Mouse (Mus musculus): ENCODE measurements around the gene Clip2.

The Clip2 gene

DNA sequence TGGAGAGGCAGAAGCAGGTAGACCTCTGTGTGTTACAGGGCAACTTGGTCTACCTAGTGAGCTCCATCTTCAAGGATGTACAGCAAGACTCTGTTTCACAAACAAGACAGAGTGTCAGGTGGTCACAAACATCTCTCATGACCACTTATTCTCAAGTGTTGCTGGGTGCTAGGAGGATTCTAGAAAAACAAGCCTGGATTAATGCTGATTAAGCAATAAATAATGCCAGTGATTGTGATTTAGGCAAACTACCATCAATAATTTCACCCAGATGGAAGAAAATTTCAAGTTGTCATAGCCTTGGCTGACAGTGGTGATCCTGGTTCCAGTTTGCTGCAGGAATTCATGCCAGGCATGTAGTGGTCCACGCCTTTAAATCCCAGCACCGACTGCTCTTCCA, 12.0 kb upstream of the Clip2 start:
- no peak for DNase-seq

DNA sequence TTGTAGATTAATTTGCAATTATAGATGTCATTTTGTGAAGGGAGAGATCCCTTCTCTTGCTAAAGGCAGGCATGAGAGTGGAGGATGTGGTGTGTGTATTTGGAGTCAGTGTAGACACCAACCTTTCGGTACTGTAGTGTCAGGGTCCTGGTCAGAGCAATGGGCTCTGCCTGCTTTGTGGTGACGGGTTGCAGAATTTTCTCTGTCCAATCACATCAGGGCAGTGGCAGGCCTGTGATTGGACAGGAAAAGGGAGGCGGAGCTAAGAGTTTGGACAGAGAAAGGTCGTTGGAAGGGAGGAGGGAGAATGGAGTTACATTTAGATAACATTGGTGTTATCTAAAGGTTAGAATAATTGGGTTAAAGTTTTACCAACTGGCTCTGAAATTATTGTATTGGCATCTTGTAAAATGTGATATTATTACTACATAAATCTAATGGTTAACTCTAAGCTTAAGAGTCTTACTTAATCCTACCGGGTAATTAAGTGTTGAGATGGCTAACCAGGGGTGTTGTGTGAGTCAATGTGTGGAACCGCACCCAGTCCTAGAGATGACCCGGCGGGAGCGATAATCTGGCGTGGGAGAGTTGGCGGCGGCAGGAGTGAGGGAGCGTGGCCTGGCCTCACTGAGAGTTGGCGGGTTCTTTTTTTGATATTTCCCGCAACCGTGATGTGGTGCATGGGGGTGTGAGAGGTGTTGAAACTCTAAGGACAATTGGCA, 8.4 kb upstream of the Clip2 start:
- no peak for DNase-seq

DNA sequence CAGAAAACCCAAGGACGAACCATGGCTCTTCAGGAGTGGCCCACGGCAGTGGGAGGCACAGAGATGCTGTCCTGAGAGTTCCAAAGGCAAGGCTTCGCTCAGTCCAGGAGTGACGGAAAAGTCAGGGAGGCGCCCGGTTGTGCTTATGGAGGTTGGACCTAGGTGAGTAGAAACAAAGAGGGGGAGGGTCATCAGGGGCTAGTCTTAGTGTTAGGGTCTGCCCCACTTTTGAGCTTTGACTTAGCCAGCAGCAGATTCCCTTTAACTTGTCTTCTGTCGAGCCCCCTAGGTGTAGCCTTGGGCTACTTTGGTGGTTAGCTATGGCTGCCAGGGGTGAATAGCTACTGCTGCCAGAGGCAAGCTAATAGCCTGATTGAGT, 7.8 kb upstream of the Clip2 start, which contains the start of gene Syna:
Gene Syna, minus strand, starts transcription at position 101 of the 379 bp plus-strand sequence.
- DNase-seq: no peak

GRCm38 (mm10) chr5:134555463-134556164, 3.4 kb upstream of the Clip2 start:
- DNase-seq: peak; percentile 85

DNA sequence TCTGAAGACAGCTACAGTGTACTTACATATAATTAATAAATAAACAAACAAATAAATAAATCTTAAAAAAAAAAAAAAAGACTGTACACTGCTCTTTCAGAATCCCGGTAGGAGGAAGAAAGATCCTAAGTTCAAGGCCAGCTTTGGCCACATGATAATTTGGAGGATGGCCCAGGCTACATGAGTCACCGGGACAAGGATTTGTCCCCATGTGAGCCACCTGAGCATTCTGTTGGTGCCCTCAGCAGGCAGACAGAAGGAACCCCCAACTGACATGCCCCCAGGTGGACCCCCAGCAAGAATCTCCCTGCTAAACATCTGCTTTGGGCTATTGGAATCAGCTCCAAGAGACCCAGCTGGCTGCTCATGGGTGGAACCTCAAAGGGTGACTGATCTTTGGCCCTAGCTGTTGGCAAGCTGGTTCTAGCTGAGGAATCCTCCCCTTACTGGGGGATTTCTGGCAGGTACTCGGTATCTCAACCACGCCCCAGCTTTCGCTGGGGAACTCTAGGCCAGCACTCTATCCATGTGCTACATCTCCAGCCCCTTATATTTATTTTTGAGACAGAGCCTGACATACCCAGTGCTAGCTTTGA, 1.8 kb upstream of the Clip2 start:
- DNase-seq: peak; percentile 30

GRCm38 (mm10) chr5:134551233-134552109, 763 bp downstream of the Clip2 start:
- DNase-seq: peak; percentile 49

DNA sequence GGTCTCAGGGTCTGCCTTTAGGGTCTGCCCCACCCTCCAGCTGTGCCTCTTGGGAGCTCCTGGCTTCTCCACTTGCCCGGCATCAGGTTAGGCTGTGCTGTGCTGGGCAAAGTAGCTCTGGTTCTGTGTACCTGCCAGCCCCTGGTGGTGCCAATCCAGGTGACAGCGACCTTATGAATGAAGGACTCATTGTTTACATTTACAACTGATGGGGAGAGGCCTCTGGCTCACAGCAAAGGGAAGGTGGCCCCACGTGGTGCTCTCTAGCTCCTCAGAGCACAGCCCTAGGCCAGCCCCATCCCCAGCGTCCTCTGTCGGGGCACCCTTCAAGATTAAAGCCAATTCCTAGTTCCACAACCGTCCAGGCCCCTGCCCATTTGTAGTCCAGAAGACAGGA, 1.4 kb downstream of the Clip2 start:
- peak; percentile 45 for DNase-seq

DNA sequence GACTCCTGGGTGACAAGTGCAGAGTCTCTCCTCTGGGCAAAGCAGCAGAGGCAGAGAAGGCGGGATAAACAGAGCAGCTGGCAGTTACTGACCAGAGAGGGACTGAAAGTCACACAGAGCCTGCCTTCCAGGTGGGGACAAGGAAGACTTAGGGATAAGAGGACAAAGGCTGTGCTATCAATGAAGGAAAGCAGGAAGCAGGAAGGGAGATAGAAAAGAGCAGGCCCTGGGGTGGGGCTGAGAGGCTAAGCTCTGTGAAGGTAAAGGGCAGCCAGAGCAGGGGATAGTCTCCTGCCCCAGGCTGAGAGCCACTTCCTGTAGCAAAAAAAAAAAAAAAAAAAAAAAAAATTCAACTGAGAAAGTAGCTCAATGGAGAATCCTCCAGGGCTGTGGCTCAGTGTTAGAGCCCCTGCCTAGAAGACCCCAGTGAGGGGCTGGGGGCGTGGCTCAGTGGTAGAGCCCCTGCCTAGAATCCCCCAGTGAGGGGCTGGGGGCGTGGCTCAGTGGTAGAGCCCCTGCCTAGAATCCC, 2.5 kb downstream of the Clip2 start:
- no peak for DNase-seq

GRCm38 (mm10) chr5:134548306-134548705, 3.9 kb downstream of the Clip2 start:
- peak; percentile 74 for DNase-seq

DNA sequence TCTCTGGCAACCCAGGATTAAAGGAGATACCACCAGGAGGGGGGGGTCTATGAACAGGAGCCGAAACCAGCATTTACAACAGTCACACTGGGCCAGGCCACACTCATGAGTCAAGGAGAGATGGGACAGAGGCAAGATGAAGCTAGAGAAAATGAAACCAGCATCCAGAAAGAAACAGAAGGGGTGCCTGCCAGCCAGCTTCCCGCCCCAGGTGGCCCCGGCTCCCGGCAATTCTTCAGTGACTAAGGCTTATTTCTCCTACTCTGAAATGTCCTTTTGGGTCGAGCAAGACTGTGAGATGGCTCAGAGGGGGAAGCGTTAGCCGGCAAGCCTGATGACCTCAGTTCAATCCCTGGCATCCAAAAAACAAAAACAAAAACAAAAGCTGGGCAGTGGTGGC, 5.4 kb downstream of the Clip2 start:
- no peak for DNase-seq

- no peak for DNase-seq
These were observed 7.0 kb downstream of the Clip2 start for GRCm38 (mm10) chr5:134545242-134545629.

GRCm38 (mm10) chr5:134544516-134545241, 7.6 kb downstream of the Clip2 start:
- DNase-seq: no peak

GRCm38 (mm10) chr5:134541640-134542039, 10.6 kb downstream of the Clip2 start:
- peak; percentile 85 for DNase-seq

- peak; percentile 37 for DNase-seq
These were observed 11.4 kb downstream of the Clip2 start for GRCm38 (mm10) chr5:134540881-134541280.

GRCm38 (mm10) chr5:134539891-134540290, 12.3 kb downstream of the Clip2 start:
- peak; percentile 42 for DNase-seq

- DNase-seq: no peak
These were observed 16.2 kb downstream of the Clip2 start for GRCm38 (mm10) chr5:134536036-134536435.

GRCm38 (mm10) chr5:134532417-134532816, 19.8 kb downstream of the Clip2 start:
- no peak for DNase-seq

DNA sequence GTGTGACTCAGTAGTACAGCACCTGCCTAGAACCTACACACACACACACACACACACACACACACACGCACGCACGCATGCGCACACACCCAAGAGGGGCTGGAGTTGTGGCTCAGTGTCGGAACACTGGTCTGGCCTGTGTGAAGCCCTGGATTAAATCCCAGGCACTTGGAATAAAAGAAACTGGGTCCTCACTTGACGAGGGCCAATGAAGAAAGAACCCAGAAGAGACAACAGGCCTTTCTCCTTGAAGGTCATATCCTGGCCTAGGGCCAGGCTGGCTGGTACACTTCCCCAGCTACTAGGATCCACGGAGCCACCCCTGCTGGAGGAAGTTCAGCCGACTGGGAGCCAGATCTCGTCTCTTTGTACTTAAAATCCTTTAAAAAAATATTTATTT, 20.6 kb downstream of the Clip2 start:
- DNase-seq: no peak

DNA sequence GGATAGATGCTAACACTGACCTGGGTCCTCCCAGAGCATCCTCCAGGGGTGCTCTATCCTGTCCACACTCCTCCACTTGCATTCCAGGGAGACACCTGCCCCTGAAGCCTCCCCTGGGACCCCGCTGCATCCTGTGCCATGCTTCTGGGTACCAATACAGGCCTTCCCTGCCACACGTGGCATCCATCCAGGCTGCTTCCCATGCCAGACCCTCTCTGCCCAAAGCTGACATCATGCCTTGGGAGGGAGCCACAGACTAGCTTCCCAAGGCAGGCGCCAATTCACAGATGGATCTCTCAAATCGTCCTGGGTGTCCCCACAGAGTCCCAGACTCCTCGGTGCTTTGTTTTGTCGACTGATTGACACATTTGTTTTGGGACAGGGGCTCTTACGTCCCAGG, 21.4 kb downstream of the Clip2 start:
- DNase-seq: no peak

DNA sequence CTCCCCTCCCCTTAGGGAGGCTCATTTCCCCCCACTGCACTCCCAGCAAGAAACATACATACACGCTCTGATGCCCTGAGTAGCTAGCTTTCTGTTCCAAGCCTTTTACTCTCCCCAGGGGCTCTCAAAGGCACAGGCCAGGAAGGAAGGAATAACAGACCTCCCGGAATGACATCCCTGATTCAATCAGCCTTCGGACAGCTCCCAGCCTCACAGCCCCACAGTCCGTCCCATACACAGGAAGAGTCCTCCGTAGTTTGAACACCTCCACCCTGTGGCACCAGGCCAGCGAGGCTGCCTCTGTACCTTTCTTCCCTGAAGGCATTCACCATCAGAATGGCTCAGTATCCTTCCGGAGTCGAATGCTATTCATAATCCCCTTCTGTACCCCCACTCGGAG, 23.7 kb downstream of the Clip2 start:
- no peak for DNase-seq

DNA sequence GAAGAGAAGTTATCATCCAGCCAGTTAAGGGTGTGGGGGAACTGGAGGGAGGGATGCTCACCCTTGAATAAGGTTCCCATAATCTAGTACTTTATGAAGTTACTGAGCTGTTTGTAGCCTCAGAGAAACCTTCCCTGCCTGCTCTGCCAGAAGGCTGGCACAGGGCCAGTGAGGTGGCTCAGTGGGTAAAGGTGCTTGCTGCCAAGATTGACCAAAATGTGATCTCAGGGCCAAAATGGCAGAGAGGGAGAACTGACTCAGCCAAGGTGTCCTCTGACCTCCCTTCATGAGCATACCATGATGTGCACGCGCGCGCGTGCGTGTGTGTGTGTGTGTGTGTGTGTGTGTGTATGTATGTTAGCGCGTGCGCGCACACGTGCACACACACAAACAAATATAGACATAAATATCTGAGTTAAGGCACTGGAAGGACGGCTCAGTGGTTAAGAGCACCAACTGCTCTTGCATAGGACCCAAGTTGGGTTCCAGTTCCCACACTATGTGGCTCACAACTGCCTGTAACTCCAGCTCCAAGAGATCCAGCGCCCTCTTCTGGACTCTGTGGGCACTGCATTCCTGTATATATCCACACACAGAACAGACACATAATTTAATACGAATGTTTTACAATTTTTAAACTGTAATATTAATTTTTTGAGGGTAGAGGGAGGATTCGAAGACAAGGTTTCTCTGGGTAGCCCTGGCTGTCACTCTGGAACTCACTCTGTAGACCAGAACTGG, 26.1 kb downstream of the Clip2 start:
- no peak for DNase-seq

All from kidney, adult 11 months (tissue).